Mouse (Mus musculus) WW6 (cell line): Measurements from ENCODE around the gene Serpina12.

Experiments used
- DNase-seq: peaks from one replicate; pipeline ENCODE4 v3.0.0-alpha.2; 2013; ENCODE audit warnings: low read depth, low spot score

The Serpina12 gene

DNA sequence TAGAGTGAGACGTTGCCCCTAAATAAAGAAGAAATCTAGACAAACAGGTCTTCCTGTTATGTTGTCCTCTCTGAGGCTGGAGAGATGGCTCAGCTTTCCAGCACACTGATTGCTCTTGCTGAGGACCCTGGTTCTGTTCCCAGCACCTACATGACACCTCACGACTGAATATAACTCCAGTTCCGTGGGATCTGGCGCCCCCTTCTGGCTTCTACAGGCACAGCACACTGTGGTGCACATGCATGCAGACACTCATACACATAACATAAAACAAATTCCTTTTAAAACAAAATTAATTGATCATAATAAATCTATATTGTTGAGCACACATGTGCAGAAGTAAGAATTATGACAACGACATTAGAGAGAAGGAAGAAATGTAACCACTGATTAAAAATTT, 39.6 kb downstream of the Serpina12 start:
- no peak for DNase-seq

DNA sequence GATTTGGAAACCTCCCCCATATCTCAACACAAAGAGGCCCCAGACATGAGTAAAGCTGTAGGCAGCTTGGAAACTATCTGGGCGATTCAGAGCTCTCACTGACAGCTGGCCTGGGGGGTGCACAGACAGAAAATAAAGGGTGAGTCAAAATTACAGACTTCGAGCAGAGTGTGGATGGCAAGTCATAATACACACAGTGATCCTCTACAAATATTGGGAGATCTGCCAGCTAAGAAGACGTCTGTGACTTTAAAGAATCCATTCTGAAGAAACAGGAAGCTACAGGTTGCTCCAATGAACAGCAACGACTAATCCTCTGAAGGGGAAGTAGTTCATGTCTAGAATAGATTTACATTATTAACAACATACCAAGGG, 41.0 kb downstream of the Serpina12 start:
- DNase-seq, result no peak

DNA sequence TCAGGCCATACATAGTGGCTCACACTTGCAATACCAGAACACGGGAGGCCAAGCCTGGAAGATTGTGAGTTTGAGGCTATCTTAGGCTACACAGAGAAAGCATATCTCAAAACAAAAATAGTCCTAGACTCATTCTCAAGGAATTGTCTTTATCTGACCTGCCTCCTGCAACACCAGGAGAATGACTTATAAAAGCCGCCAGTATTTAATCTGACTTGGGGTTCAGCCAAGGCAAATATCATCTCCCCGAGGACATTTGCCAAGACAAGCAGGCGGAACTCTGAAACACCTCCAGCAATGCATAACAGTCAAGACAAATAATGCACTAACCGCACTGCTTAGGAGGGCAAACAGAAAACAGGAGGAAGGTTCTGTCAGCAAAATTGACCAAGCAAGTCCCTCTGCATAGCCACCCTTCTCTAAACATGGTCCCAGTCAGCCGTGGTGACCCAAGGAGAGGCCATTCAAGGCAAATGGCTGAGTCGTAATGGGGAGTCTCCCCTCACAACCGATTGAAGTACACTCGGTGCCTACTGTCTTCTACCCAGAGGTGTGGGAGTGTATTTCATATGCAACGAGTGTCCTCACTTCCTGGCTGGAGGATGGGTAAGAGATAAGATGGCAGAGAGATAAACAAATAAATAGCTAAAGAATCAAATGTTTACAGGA, 41.5 kb downstream of the Serpina12 start:
- no peak for DNase-seq

DNA sequence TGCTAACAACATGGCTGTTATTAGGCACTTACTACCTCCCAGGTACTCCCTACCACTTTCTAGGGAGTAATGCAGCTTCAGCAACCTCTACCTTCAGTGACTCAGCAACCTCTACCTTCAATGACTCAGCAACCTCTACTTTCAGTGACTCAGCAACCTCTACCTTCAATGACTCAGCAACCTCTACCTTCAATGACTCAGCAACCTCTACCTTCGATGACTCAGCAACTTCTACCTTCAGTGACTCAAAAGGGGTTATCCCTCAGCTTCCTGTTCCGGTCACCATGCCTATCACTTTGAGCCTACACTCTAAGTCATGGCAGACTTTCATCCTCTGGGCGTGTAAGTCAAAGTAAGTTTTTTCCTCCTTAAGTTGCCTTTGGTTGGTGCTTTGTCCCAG, 43.6 kb downstream of the Serpina12 start:
- no peak for DNase-seq

DNA sequence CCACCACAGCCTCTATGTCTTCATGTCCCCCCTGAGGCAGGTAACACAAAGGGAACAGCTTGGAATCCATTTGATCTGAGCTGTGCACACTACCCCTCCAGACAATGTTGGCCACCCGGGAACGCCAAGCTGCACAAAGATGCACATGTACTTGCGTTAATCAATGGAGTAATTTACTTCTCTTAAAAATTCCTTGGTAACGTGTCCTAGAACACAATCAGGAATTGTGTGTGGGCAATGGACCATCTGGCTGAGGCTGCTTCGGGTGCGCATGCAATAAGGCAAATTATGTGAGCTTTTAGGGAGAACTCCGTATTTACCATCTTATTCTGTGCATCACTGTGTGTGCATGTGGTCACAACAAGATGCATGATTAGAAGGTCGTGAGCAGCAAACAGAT, 44.6 kb downstream of the Serpina12 start:
- DNase-seq, result no peak

DNA sequence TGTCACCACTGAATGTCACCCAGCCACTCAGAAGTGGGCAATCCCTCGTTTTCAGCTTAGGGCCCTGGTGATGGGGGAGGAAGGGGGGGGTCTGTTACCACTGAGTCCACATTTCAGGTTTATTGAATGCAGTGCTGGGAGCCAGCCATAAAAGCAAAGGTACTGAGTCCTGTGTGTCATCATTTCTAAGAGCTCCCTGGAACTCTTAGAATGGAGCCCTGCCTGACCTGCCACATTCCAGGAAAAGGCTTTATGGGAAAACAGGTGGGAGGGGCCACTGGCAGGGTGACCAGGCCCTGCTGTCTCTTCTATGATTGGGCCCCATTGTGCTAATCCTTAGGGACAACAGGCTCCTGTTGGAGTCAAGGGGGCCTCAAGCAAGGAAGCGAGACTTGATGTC, 47.7 kb downstream of the Serpina12 start:
- no peak for DNase-seq

DNA sequence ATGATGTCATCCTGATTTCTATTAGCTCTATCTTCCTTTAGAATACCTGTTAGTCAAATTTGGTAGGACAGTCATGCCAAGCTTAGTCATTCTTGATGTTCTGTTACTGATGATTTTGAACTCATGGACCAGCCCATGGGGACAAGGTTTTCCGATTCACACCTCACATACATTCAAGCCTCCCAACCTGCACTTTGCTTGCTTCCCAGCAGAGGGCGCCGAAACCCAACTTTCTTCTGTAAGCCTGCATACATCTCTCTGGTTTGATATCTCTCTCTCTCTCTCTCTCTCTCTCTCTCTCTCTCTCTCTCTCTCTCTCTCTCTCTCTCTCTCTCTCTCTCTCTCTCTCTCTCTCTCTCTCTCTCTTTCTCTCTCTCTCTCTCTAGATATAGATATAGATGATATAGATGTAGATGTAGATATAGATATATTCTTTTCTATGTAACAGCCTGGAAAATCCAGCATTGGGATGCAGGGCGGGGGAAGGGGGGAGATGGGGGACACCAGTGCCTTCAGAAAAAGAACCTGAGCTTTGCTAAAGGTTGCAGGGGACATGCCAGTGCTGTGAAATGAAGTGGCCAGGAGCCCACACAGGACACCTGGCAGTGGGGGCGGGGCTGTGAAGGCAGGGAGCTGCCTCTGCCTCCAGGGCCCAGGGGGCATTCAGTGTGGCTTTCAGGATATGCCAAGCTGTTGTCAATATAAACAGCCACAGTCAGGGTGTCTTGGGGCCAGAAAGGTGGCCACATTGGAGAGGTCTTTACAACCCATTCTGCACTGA, 48.8 kb downstream of the Serpina12 start:
- peak; percentile 7 for DNase-seq

DNA sequence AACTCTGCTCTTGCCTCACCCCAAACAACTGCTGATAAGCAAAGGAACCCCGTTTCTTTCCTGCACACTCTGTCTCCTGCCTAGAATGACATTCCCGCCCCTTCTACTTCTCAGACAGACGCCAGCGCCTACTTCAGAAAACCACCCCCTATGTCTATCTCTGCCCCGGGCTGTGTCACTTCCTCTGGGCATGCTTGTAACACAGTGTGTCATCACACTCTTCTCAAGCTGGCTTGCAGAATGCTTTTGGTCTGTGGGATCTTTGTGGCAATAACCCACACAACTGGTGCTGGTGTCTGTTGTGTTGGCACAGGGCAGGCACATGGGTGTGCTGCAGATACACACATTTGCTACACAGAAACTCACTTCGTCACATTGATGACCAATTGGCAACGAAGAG, 51.3 kb downstream of the Serpina12 start:
- no peak for DNase-seq

DNA sequence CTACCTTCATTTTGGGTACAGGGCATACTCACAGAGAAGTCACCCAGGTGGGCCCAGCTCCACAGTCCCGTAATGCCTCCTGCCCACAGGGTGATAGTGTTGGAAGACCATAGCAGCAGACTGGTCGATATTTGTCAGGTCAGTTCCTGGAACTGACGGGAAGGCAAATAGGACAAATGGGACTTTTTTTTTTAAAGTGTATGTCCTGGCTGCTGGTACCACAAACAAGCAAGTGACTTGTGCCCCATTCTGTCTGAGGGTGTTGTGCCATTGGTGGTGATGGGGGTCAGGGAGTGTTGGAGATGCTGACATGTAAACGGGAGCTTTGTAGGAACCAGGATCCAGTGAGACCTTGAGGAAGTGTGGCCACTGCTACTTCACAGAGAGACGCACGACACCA, 54.4 kb downstream of the Serpina12 start, which contains the start of gene Serpina11:
TSS of gene Serpina11 (minus strand) at position 101 of the 400 bp plus-strand sequence.
- DNase-seq, result no peak

DNA sequence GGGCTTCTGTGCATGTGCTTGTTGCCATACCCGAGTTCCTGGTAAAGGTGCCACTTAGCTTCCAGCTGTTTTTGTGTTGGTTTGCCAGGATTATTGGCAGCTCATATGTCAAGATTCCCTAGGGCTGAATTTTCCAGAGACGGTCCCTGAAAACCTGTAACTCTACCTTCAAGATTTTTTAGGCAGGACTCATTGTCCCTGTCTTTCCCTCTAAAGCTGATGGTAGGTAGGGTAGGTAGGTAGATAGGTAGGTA, 54.8 kb downstream of the Serpina12 start:
- no peak for DNase-seq

DNA sequence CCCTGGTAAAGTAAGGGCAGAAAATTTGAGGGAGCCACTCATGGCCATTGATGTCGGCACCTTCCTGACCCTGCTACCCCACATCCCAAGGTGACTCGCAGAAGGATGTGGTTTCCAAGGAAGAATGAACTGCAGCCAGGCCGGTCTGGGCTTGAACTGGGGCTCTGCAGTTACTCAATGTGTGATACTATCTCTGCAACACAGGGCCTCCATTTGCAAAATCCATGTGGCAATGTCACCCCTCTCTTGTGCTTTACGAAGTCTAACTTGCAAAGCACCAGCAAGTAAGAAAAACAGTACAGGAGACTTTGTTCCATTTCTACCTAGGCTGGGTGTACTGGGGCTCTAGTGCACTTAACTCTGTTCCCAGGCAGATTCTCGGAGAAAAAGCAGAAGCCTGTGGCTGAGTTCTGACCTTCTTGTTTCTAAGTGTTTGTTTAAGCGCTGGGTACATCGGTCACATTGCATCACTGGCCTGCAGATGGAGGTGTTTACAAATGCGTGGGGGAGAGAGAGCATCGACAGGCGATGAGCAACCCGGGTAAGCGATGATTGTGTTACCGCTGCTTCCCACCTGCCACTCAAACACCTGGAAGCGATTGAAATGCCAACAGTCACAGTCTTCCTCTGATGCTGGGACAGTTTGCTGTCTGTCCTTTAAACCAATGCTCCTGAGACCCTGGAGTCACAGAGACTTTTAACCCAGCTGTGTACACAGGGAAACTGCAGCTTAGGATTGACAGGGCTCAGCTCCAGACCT, 55.3 kb downstream of the Serpina12 start:
- DNase-seq, result no peak

DNA sequence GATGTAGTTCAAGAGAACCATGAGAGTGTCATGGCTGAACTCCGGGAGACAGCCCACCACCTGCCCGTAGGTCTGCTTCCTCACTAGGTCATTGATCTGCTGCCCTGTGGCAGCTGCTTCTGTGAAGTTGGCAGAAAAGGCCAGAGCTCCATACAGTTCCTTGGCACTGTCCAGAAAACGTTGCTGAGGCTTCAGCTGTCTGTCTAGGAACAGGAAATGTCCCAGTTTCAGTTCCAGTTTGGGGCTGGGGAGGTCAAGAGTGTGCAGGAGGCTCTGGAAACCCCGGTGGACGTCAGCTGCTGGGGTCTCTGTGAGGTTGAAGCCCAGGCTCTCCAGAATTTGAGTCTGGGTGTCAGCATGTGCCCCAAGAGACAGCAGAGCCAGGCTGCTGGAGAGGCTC, 58.4 kb downstream of the Serpina12 start:
- DNase-seq, result no peak

DNA sequence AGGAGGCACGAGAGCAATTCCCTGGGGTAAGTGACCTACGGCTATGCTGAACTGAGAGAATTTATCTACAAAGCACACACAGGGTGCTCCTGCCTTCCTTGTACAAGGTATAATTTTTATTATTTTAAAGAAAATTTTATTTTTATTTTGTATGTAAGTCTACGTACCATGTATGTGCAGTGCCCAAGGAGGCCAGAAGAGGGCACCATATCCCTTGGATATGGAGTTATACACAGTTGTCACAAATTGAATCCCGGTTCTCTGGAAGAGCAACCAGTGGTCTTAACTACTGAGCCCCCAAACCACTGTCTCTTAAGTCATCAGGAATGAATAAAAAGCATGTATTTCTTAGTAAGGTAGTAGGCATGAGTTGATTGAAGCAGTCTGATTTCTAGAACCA, 59.3 kb downstream of the Serpina12 start:
- peak; percentile 14 for DNase-seq

DNA sequence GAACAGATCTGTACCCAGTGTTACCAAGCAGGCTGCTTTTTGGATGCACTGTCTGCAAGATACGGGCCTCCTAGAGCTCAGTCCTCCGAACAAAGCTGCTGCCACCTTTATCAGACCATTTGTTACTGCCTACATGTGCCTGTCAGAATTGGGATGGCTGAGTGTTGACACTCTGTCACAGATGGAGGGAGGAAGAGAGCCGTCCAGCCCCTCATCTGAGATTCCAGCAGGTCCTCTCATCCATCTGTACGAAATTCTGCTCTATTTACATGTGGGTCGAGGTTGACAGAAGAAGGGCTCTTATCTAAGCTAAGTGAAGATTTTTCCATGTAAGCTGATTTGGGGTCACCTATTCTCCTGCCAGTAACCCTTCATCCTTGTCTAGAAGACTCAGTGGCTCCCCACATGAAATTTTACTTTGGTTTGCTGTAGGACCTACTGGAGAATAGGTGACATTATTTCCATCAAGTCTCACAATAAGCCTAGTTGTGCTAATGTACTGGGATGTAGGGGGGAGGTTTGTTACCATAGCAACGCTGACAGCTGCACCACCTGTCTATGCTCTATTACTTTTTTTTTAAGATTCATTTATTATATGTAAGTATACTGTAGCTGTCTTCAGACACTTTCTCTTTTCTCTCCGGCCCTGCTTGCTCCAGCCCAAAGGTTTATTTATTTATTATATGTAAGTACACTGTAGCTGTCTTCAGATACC, 62.4 kb downstream of the Serpina12 start:
- DNase-seq, result no peak
